Mouse (Mus musculus): ENCODE results near the gene Thra.

GRCm38 (mm10) chr11:98694301-98694700 lies 46.1 kb upstream of the Thra start:
- TF ChIP-seq GATA1 (IDR thresholded peaks at IDR 0.05; ENCODE audit: borderline replicate concordance, low read length) (no peak), CTCF (IDR thresholded peaks at IDR 0.05; ENCODE audit: low read depth, low read length) (no peak), POLR2AphosphoS5 (IDR thresholded peaks at IDR 0.05; ENCODE audit: insufficient replicate concordance, low read depth, low read length) (no peak), TAL1 (conservative IDR thresholded peaks at IDR 0.05; ENCODE audit: low read depth, low read length) (no peak), GATA2 (IDR thresholded peaks at IDR 0.05; ENCODE audit: borderline replicate concordance, low read depth, low read length) (no peak)

Data from G1E (cell line).